Mouse (Mus musculus) erythroblast, embryonic 14.5 days (primary cell): Measurements from ENCODE around the gene Gm8122.
"Not testable (repeated sequence)": the region's sequence is repeated elsewhere in the genome, so short reads cannot be mapped to it uniquely, and the experiment has no call there.

Experiments used
- GATA1 ChIP-seq: IDR thresholded peaks from 2 replicates; pipeline ENCODE4 v1.6.1; 2012; ENCODE audit warnings: low read length, inconsistent platforms, mixed read lengths
- TAL1 ChIP-seq: IDR thresholded peaks from 3 replicates; pipeline ENCODE4 v1.6.1; 2012; ENCODE audit warnings: low read length, inconsistent platforms, mixed read lengths

DNA sequence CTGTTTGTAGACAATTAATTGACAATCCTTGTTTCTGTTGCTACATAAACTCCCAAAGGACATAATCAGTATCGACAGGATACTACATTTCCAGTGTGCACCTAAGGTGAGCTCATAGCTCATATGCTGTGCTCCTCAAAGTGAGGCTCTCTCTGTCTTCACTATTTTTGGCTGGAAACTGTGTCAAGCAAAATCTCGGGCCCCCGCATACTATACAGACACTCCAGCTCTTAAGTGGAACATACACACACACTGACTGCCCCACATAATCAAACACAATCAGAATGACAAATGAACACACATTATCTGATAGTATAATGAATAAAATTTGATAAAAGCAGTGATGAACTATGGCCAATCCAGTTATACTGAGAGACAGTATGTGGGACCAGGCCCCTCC is 43.6 kb upstream of the Gm8122 start:
- not testable (repeated sequence) for TF ChIP-seq TAL1, GATA1
